Mouse (Mus musculus): Measurements from ENCODE around the gene Mtif3.

- TF ChIP-seq POLR2A (IDR thresholded peaks at IDR 0.05; ENCODE audit: insufficient read length, low read depth): no peak
- no peak for TF ChIP-seq POLR2AphosphoS2 (IDR thresholded peaks at IDR 0.05; ENCODE audit: insufficient read length, low read depth)
- TF ChIP-seq USF1 (IDR thresholded peaks at IDR 0.05; ENCODE audit: low read depth): no peak
- no peak for TF ChIP-seq MYOG (IDR thresholded peaks at IDR 0.05; ENCODE audit: control insufficient read depth in 1 of 3, insufficient read depth in 1 of 3, insufficient read length in 2 of 3, low read depth in 2 of 3)
- TF ChIP-seq CEBPB (IDR thresholded peaks at IDR 0.05; ENCODE audit: insufficient read depth, poor library complexity, severe bottlenecking): no peak
- TF ChIP-seq MYOD1 (IDR thresholded peaks at IDR 0.05; ENCODE audit: control insufficient read depth in 1 of 3, insufficient read length in 2 of 3, low read depth in 2 of 3): no peak
- no peak for TF ChIP-seq TCF12 (IDR thresholded peaks at IDR 0.05; ENCODE audit: insufficient read depth, poor library complexity, severe bottlenecking)
- no peak for TF ChIP-seq MAX (IDR thresholded peaks at IDR 0.05; ENCODE audit: low read depth)
These were observed 5.2 kb upstream of the Mtif3 start for GRCm38 (mm10) chr5:146968695-146969393.

Data from myocyte (in vitro differentiated cells).